Mouse (Mus musculus) liver, adult 10 weeks (tissue): Measurements from ENCODE around the gene Lrmp. TPM values are rescaled to one million over a fixed set of nuclear protein-coding genes. Genes with fewer than 3 reads are reported as not detected.

ENCODE experiments used
- polyA plus RNA-seq: library from polyadenylated mRNA; stranded (reverse); fragments of 350-450 nt; fragmentation: Illumina TruSeq; extraction: RNeasy Lipid Tissue Mini Kit (QIAGEN cat#74804); gene quantifications from one replicate; pipeline ENCODE4 v1.2.3, GENCODE M21; 2014; ENCODE audit warnings: low read depth, low replicate concordance

Gene Lrmp
- 1.6 TPM for polyA plus RNA-seq

DNA sequence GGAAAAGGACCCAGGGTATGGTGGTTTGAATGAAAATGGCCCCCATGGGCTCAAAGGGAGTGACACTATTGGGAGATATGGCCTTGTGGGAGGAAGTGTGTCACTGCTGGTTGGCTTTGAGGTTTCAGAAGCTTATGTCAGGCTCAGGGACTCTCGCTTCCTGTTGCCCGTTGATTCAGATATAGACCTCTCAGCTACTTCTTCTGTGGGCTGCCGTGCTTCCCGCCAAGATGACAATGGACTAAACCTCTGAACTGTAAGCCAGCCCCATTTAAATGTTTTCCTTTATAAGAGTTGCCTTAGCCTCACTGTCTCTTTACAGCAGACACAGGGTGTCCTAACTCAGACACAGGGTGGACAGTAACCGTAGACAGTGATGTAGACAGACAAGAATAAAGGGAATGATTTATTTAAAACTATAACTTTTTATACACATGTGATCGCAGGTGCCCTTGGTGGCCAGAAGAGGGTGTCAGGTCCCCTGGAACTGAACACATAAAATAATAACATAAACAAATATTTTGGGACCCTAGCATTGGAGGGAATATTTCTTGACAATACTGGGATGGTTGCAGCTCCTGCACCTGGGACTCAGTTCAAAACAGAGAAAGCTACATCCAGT, at the start of gene Lrmp:
Gene Lrmp (plus strand): TSS at position 178 of the 622 bp plus-strand sequence.

DNA sequence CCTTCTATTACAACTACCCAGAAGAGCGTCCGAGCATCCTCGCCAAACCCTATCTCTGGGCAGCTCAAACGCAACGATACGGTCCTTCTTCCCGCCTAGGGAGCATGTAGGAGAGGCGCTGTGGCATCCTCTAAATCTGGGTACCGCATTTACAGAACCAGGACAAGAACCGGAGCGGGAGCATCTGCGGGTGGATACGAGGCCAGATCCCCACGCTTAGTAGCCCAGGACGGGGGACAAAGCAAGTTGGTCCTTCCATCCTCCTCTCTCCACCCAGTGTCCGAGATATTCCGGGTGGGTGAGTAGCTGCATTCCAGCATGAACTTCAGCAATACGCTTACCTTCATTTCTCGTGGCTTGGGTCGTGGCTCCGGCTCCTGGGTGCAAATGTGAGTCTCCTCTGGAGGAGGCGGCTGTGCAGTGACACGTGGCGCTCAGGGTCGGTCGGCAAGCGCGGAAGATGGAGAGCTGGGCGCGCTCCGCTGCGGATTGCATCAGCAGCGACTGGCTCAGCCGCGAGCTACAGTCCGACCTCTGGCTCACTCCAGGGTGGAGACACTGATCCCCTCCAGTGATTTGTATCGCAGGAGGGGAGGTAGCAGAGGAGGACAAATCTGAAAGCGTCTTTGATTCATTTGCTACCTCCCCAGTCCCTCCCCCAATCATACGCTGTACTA, 39.8 kb upstream of the Lrmp start, which contains the start of gene Bcat1:
Gene Bcat1 (minus strand): TSS at position 637 of the 677 bp plus-strand sequence.

DNA sequence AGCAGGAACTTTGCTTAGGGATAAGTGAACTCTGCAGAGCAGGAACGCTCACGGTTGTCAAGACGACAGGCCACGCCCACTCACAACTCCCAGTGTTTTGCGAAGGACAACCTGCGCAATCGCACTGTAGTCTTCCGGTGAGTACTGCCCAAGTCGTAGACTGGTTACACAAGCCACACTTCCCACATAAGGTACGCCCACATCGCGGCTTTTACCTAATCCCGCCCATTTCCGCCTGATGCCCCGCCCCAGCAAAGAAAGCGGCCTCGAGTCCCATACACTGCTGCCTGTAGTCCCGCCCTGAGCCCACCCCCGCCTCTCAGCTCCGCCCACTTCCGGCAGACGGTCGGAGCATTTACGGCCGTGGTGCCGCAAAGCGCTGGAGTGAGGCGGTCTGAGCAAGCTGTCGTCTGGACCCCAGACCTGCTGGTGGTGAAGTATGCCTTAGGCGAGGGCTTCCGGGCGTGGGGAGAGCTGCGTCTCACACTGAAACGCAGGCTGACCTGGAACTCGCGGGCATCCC, 95.4 kb downstream of the Lrmp start, which contains the start of the genes Casc1 and Etfrf1:
Gene Casc1 (minus strand): TSS at position 190 of the 523 bp plus-strand sequence.
Gene Etfrf1 (plus strand): TSS at position 319 of the 523 bp plus-strand sequence.

Other genes with a start within 250 kb of the Lrmp start
- gene Bcat1, start 39.5 kb upstream of the Lrmp start, polyA plus RNA-seq = not detected
- gene Casc1, start 95.4 kb downstream of the Lrmp start, polyA plus RNA-seq = not detected
- 225 TPM for gene Etfrf1, start 95.5 kb downstream of the Lrmp start, polyA plus RNA-seq
- gene Kras, start 134.6 kb downstream of the Lrmp start, polyA plus RNA-seq = 57.7 TPM